Mouse (Mus musculus) C2C12 (cell line): ENCODE results near the gene Ednra.

Experiments used
- CTCF ChIP-seq: IDR thresholded peaks from one replicate; pipeline ENCODE4 v1.5.1; 2011; ENCODE audit not compliant: control insufficient read depth, insufficient read depth, insufficient read length
- MAX ChIP-seq: IDR thresholded peaks from one replicate; pipeline ENCODE4 v1.6.1; 2011; ENCODE audit warnings: mild to moderate bottlenecking, control low read depth
- MYOD1 ChIP-seq: IDR thresholded peaks from one replicate; pipeline ENCODE4 v1.6.1; 2011; ENCODE audit warnings: low read depth; ENCODE audit not compliant: control insufficient read depth, insufficient read length
- USF1 ChIP-seq: IDR thresholded peaks from one replicate; pipeline ENCODE4 v1.6.1; 2011; ENCODE audit warnings: low read depth, mild to moderate bottlenecking, control low read depth, moderate library complexity

GRCm38 (mm10) chr8:77723534-77724045 is 674 bp downstream of the Ednra start:
- TF ChIP-seq CTCF (no peak), MAX (no peak), USF1 (no peak), MYOD1 (no peak)
